Mouse (Mus musculus): ENCODE results near the gene March10. TPM values are rescaled to one million over a fixed set of nuclear protein-coding genes. Genes with fewer than 3 reads are reported as not detected.
A peak's percentile ranks its signal among the peaks of the same experiment; 100 is the strongest.

Gene March10
- polyA plus RNA-seq, 1 experiment from 2014 or later, result not detected

DNA sequence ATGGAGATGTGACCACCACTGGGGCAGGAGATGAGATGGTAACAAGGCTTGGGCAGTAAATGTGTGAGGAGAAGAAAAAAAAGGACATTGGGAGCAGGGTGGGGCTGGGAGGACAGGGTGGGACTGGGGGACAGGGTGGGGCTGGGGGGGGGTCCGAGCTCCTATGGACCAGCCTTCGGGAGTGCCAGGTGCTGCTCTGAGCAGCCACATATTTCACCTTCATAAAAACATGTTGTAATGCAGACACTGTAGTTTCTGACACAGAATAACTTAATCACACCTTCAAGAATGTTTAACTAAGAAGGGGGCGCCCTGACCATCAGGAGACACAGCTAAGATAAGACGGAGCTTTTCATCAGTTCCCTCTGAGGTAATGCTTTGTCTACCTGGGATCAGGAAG lies 4.0 kb downstream of the March10 start:
- Histone ChIP-seq H3K4me3 (ENCODE audit: low read depth, low read length) (no peak overlapping the region), H3K9me3 (ENCODE audit: control insufficient read depth, low read length) (no peaks in the 10 kb centered on the region), H3K4me1 (replicated peaks; ENCODE audit: control insufficient read depth, insufficient read depth) (no peaks in the 10 kb centered on the region), H3K9ac (ENCODE audit: low read length) (no peak overlapping the region), H3K36me3 (ENCODE audit: control insufficient read depth, insufficient read depth, low read length) (no peaks in the 10 kb centered on the region), H3K4me2 (replicated peaks; ENCODE audit: low read depth) (no peak overlapping the region), H3K27me3 (ENCODE audit: control insufficient read depth, insufficient read depth, low read length) (no peaks in the 10 kb centered on the region), H3K27ac (replicated peaks) (no peak overlapping the region)
- DNase-seq (ENCODE audit: low spot score), result no peak
- 49% methylated on average over 4 of the region's 4 CpGs for WGBS
- TF ChIP-seq EP300 (optimal IDR thresholded peaks at IDR 0.05) (no peak), CTCF (IDR thresholded peaks at IDR 0.05; ENCODE audit: low read depth) (no peak)
- no peak for ATAC-seq (ENCODE audit: low FRiP score, low TSS enrichment)

DNA sequence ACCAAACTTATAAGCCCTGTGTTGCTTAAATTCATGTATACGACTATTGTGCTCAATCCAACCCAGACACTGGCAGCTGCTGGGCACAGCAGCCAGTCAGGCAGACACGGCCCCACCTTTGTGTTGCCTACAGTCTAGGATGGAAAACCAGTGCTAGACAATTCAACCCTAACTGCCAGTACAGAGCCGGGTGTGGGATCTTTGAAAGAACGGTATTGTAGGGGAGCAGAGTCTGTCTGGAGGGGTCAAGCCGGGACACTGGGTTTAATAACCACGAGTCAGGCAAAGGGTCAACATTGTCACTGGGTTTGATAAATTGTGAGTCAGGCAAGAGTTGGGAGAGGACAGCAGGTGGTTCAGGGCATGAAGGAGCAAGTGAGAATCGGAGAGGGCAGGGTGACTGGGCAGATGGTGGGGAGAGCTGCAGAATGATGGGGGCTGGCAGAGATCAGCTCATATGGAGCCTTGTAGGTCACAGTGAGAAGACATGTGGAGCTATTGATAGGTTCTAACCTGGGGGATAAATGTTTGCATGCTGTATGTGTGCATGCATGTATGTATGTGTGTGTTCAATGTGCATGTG lies 4.9 kb downstream of the March10 start:
- H3K4me1 ChIP-seq (replicated peaks; ENCODE audit: control insufficient read depth, insufficient read depth), result no peaks in the 10 kb centered on the region
- 34% methylated on average over 7 of the region's 7 CpGs for WGBS
- H3K27ac ChIP-seq (replicated peaks), result no peak overlapping the region
- H3K4me3 ChIP-seq (ENCODE audit: low read depth, low read length), result no peak overlapping the region
- no peak for DNase-seq (ENCODE audit: low spot score)
- H3K9ac ChIP-seq (ENCODE audit: low read length), result no peak overlapping the region
- ATAC-seq (ENCODE audit: low FRiP score, low TSS enrichment), result no peak
- no peaks in the 10 kb centered on the region for H3K36me3 ChIP-seq (ENCODE audit: control insufficient read depth, insufficient read depth, low read length)
- H3K9me3 ChIP-seq (ENCODE audit: control insufficient read depth, low read length), result no peaks in the 10 kb centered on the region
- H3K4me2 ChIP-seq (replicated peaks; ENCODE audit: low read depth), result no peak overlapping the region
- no peaks in the 10 kb centered on the region for H3K27me3 ChIP-seq (ENCODE audit: control insufficient read depth, insufficient read depth, low read length)
- TF ChIP-seq EP300 (optimal IDR thresholded peaks at IDR 0.05), result no peak
- TF ChIP-seq CTCF (IDR thresholded peaks at IDR 0.05; ENCODE audit: low read depth), result no peak

- H3K27ac ChIP-seq (replicated peaks), result no peak overlapping the region
- 50% methylated on average over 12 of the region's 12 CpGs for WGBS
- DNase-seq (ENCODE audit: low spot score), result peak; percentile 28
- H3K9ac ChIP-seq (ENCODE audit: low read length), result no peak overlapping the region
- peak; percentile 56; the same call in 1 of the 2 replicates for ATAC-seq (ENCODE audit: low FRiP score, low TSS enrichment)
- TF ChIP-seq CTCF (IDR thresholded peaks at IDR 0.05; ENCODE audit: low read depth) (no peak), EP300 (optimal IDR thresholded peaks at IDR 0.05) (no peak)
- H3K4me1 ChIP-seq (replicated peaks; ENCODE audit: control insufficient read depth, insufficient read depth), result no peaks in the 10 kb centered on the region
- no peaks in the 10 kb centered on the region for H3K36me3 ChIP-seq (ENCODE audit: control insufficient read depth, insufficient read depth, low read length)
- no peaks in the 10 kb centered on the region for H3K9me3 ChIP-seq (ENCODE audit: control insufficient read depth, low read length)
- H3K4me2 ChIP-seq (replicated peaks; ENCODE audit: low read depth), result no peak overlapping the region
- H3K27me3 ChIP-seq (ENCODE audit: control insufficient read depth, insufficient read depth, low read length), result no peaks in the 10 kb centered on the region
- H3K4me3 ChIP-seq (ENCODE audit: low read depth, low read length), result no peak overlapping the region
These were observed 6.8 kb downstream of the March10 start for GRCm38 (mm10) chr11:105449581-105450315.

- Histone ChIP-seq H3K27ac (replicated peaks) (no peak overlapping the region), H3K27me3 (ENCODE audit: control insufficient read depth, insufficient read depth, low read length) (no peaks in the 10 kb centered on the region), H3K36me3 (ENCODE audit: control insufficient read depth, insufficient read depth, low read length) (no peaks in the 10 kb centered on the region), H3K9me3 (ENCODE audit: control insufficient read depth, low read length) (no peaks in the 10 kb centered on the region), H3K4me3 (ENCODE audit: low read depth, low read length) (no peak overlapping the region), H3K4me1 (replicated peaks; ENCODE audit: control insufficient read depth, insufficient read depth) (no peaks in the 10 kb centered on the region), H3K4me2 (replicated peaks; ENCODE audit: low read depth) (no peak overlapping the region), H3K9ac (ENCODE audit: low read length) (no peak overlapping the region)
- ATAC-seq (ENCODE audit: low FRiP score, low TSS enrichment) (no peak), DNase-seq (ENCODE audit: low spot score) (no peak)
- TF ChIP-seq CTCF (IDR thresholded peaks at IDR 0.05; ENCODE audit: low read depth) (no peak), EP300 (optimal IDR thresholded peaks at IDR 0.05) (no peak)
- WGBS, result 77% methylated on average over 6 of the region's 6 CpGs
These were observed 8.9 kb downstream of the March10 start for GRCm38 (mm10) chr11:105447661-105448060.

DNA sequence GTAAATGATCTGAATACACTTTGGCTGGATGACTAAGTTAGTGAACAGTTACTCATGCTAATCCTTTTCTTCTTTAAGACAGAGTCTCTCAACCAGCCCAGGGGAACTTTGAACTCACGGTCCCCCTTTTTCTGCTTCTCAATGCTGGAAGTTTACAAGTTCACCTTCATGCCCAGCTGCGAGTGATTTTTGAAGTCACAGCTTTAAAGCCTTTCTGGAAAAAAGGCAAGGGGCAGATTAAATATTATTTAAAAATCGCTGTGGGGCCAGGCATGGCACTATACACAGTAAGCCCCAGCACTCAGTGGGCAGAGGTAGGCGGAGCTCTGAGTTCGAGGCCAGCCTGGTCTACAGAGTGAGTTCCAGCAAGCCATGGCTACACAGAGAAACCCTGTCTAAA lies 10.3 kb downstream of the March10 start:
- Histone ChIP-seq H3K4me1 (replicated peaks; ENCODE audit: control insufficient read depth, insufficient read depth) (no peaks in the 10 kb centered on the region), H3K9ac (ENCODE audit: low read length) (no peak overlapping the region), H3K9me3 (ENCODE audit: control insufficient read depth, low read length) (no peaks in the 10 kb centered on the region), H3K4me3 (ENCODE audit: low read depth, low read length) (no peak overlapping the region), H3K27ac (replicated peaks) (no peak overlapping the region), H3K4me2 (replicated peaks; ENCODE audit: low read depth) (no peak overlapping the region), H3K27me3 (ENCODE audit: control insufficient read depth, insufficient read depth, low read length) (no peaks in the 10 kb centered on the region), H3K36me3 (ENCODE audit: control insufficient read depth, insufficient read depth, low read length) (no peaks in the 10 kb centered on the region)
- WGBS, result 82% methylated on average over 5 of the region's 5 CpGs
- no peak for ATAC-seq (ENCODE audit: low FRiP score, low TSS enrichment)
- DNase-seq (ENCODE audit: low spot score), result no peak
- TF ChIP-seq EP300 (optimal IDR thresholded peaks at IDR 0.05) (no peak), CTCF (IDR thresholded peaks at IDR 0.05; ENCODE audit: low read depth) (no peak)

- WGBS, result 50% methylated on average over 5 of the region's 5 CpGs
- H3K27ac ChIP-seq (replicated peaks), result no peak overlapping the region
- no peak overlapping the region for H3K4me3 ChIP-seq (ENCODE audit: low read depth, low read length)
- no peak overlapping the region for H3K9ac ChIP-seq (ENCODE audit: low read length)
- no peak for DNase-seq (ENCODE audit: low spot score)
- no peaks in the 10 kb centered on the region for H3K36me3 ChIP-seq (ENCODE audit: control insufficient read depth, insufficient read depth, low read length)
- ATAC-seq (ENCODE audit: low FRiP score, low TSS enrichment), result no peak
- H3K4me1 ChIP-seq (replicated peaks; ENCODE audit: control insufficient read depth, insufficient read depth), result no peaks in the 10 kb centered on the region
- H3K9me3 ChIP-seq (ENCODE audit: control insufficient read depth, low read length), result no peaks in the 10 kb centered on the region
- no peak for TF ChIP-seq EP300 (optimal IDR thresholded peaks at IDR 0.05)
- no peak for TF ChIP-seq CTCF (IDR thresholded peaks at IDR 0.05; ENCODE audit: low read depth)
- no peak overlapping the region for H3K4me2 ChIP-seq (replicated peaks; ENCODE audit: low read depth)
- no peaks in the 10 kb centered on the region for H3K27me3 ChIP-seq (ENCODE audit: control insufficient read depth, insufficient read depth, low read length)
These were observed 10.8 kb downstream of the March10 start for GRCm38 (mm10) chr11:105445741-105446140.

Data from stomach, postnatal 0 days (tissue).